Mouse (Mus musculus) kidney, postnatal 0 days (tissue): ENCODE measurements around the gene Tm7sf3. TPM values are rescaled to one million over a fixed set of nuclear protein-coding genes. Genes with fewer than 3 reads are reported as not detected.

Source experiments
- ATAC-seq: fragments of 200-750 bp; cut with Nextera tagmentation; replicated peaks from 2 replicates; pipeline ENCODE4 v1.8.0; 2017; ENCODE audit warnings: low read depth, moderate number of reproducible peaks, moderate TSS enrichment, moderate library complexity; ENCODE audit not compliant: low FRiP score
- DNase-seq: peaks from one replicate; pipeline ENCODE4 v3.0.0-alpha.2; 2016; ENCODE audit warnings: low spot score
- H3K27ac ChIP-seq: fragments of 300-500 bp; sonication (generic); 2 replicates; pipeline ENCODE4 v1.5.1; 2014; ENCODE audit warnings: mild to moderate bottlenecking
- H3K27me3 ChIP-seq: fragments of 300-500 bp; sonication (generic); 2 replicates; pipeline ENCODE4 v1.6.1; 2014; ENCODE audit warnings: low read length, mixed read lengths; ENCODE audit not compliant: insufficient read depth
- H3K36me3 ChIP-seq: fragments of 300-500 bp; sonication (generic); 2 replicates; pipeline ENCODE4 v1.6.1; 2014; ENCODE audit warnings: low read length, mixed read lengths; ENCODE audit not compliant: insufficient read depth
- H3K4me1 ChIP-seq: fragments of 300-500 bp; sonication (generic); replicated peaks from 2 replicates; pipeline ENCODE4 v1.6.1; 2014; ENCODE audit warnings: antibody characterized with exemption, low read length, mixed read lengths; ENCODE audit not compliant: insufficient read depth
- H3K4me2 ChIP-seq: fragments of 300-500 bp; sonication (generic); 2 replicates; pipeline ENCODE4 v1.6.1; 2014; ENCODE audit warnings: mild to moderate bottlenecking, low read length, moderate library complexity, mixed read lengths
- H3K4me3 ChIP-seq: fragments of 300-500 bp; sonication (generic); replicated peaks from 2 replicates; pipeline ENCODE4 v1.5.1; 2014; ENCODE audit warnings: low read depth, low read length
- H3K9ac ChIP-seq: fragments of 300-500 bp; sonication (generic); 2 replicates; pipeline ENCODE4 v1.6.1; 2014; ENCODE audit warnings: low read depth, low read length
- H3K9me3 ChIP-seq: fragments of 300-500 bp; sonication (generic); replicated peaks from 2 replicates; pipeline ENCODE4 v1.6.1; 2016; ENCODE audit warnings: low read length, inconsistent platforms, mixed read lengths
- CTCF ChIP-seq: IDR thresholded peaks from 2 replicates; pipeline ENCODE4 v1.5.1; 2016; ENCODE audit warnings: antibody characterized with exemption, low read depth, mild to moderate bottlenecking, moderate library complexity
- WGBS: fragments of 180-500 bp; shearing (Covaris S2); extraction: QIAGEN DNeasy Blood & Tissue Kit; methylation state at CpG from one replicate; pipeline ENCODE4 v1.1.7; 2014; 5-methylcytosine and 5-hydroxymethylcytosine counted together
- polyA plus RNA-seq: library from polyadenylated mRNA; unstranded; fragments of >200 nt; fragmentation: Nextera tagmentation; extraction: Ambion mirVana; gene quantifications from 2 replicates; pipeline ENCODE4 v1.2.1, GENCODE M21; 2015

Gene Tm7sf3
- 37.8 and 38.3 TPM in 2 replicates for polyA plus RNA-seq

GRCm38 (mm10) chr6:146642276-146643183, at the start of gene Tm7sf3, which contains the start of gene Med21:
TSS of gene Tm7sf3 (minus strand) at chr6:146642824.
TSS of gene Med21 (plus strand) at chr6:146642547.
- 1% methylated on average over 58 of the region's 60 CpGs for WGBS
- peak within 1 kb of the TSS; percentile 96 for H3K27ac ChIP-seq
- peak within 1 kb of the TSS; percentile 94 for H3K9ac ChIP-seq
- H3K9me3 ChIP-seq = no peaks in the 10 kb centered on the region
- H3K4me3 ChIP-seq = peak within 1 kb of the TSS; percentile 86
- no peaks in the 10 kb centered on the region for H3K36me3 ChIP-seq
- TF ChIP-seq CTCF = peak; percentile 35; the same call in 1 of the 2 replicates
- ATAC-seq (peak; percentile 95), DNase-seq (peak; percentile 99)
- H3K27me3 ChIP-seq = no peaks in the 10 kb centered on the region
- H3K4me1 ChIP-seq = peaks cover 3% of the 10 kb centered on the region; the same call in 1 of the 2 replicates
- H3K4me2 ChIP-seq = peak within 1 kb of the TSS; percentile 85

GRCm38 (mm10) chr6:146688861-146689260, 46.2 kb upstream of the Tm7sf3 start:
- H3K4me1 ChIP-seq = no peaks in the 10 kb centered on the region
- no peak overlapping the region for H3K27ac ChIP-seq
- WGBS = 71% methylated on average over 5 of the region's 5 CpGs
- no peaks in the 10 kb centered on the region for H3K27me3 ChIP-seq
- H3K36me3 ChIP-seq = no peaks in the 10 kb centered on the region
- no peaks in the 10 kb centered on the region for H3K9me3 ChIP-seq
- TF ChIP-seq CTCF = no peak
- ATAC-seq (no peak), DNase-seq (no peak)
- H3K4me3 ChIP-seq = no peak overlapping the region
- no peak overlapping the region for H3K9ac ChIP-seq
- H3K4me2 ChIP-seq = no peak overlapping the region

GRCm38 (mm10) chr6:146688010-146688409, 45.4 kb upstream of the Tm7sf3 start:
- 81% methylated on average over 7 of the region's 7 CpGs for WGBS
- no peaks in the 10 kb centered on the region for H3K9me3 ChIP-seq
- no peak overlapping the region for H3K4me2 ChIP-seq
- H3K27ac ChIP-seq = no peak overlapping the region
- DNase-seq (no peak), ATAC-seq (no peak)
- no peaks in the 10 kb centered on the region for H3K4me1 ChIP-seq
- H3K4me3 ChIP-seq = no peak overlapping the region
- no peak overlapping the region for H3K9ac ChIP-seq
- TF ChIP-seq CTCF = no peak
- H3K27me3 ChIP-seq = no peaks in the 10 kb centered on the region
- H3K36me3 ChIP-seq = no peaks in the 10 kb centered on the region

GRCm38 (mm10) chr6:146686463-146687196, 44.0 kb upstream of the Tm7sf3 start:
- H3K9me3 ChIP-seq = no peaks in the 10 kb centered on the region
- H3K4me2 ChIP-seq = no peak overlapping the region
- ATAC-seq (no peak), DNase-seq (no peak)
- H3K4me1 ChIP-seq = no peaks in the 10 kb centered on the region
- no peak overlapping the region for H3K4me3 ChIP-seq
- no peaks in the 10 kb centered on the region for H3K36me3 ChIP-seq
- H3K27ac ChIP-seq = no peak overlapping the region
- no peak overlapping the region for H3K9ac ChIP-seq
- no peaks in the 10 kb centered on the region for H3K27me3 ChIP-seq
- TF ChIP-seq CTCF = no peak
- WGBS = 79% methylated on average over 5 of the region's 5 CpGs

GRCm38 (mm10) chr6:146685781-146686308, 43.2 kb upstream of the Tm7sf3 start:
- no peak; the same call in 1 of the 2 replicates for TF ChIP-seq CTCF
- DNase-seq = no peak
- Histone ChIP-seq H3K4me2 (no peak overlapping the region), H3K27ac (no peak overlapping the region), H3K9me3 (no peaks in the 10 kb centered on the region), H3K4me3 (no peak overlapping the region), H3K4me1 (no peaks in the 10 kb centered on the region), H3K9ac (no peak overlapping the region), H3K36me3 (no peaks in the 10 kb centered on the region), H3K27me3 (no peaks in the 10 kb centered on the region)
- no peak for ATAC-seq
- 79% methylated on average over 17 of the region's 17 CpGs for WGBS

GRCm38 (mm10) chr6:146683881-146684280, 41.3 kb upstream of the Tm7sf3 start:
- no peak for TF ChIP-seq CTCF
- H3K9ac ChIP-seq = no peak overlapping the region
- H3K27me3 ChIP-seq = no peaks in the 10 kb centered on the region
- H3K27ac ChIP-seq = no peak overlapping the region
- no peaks in the 10 kb centered on the region for H3K36me3 ChIP-seq
- DNase-seq (no peak), ATAC-seq (no peak)
- WGBS = 89% methylated on average over 4 of the region's 4 CpGs
- no peaks in the 10 kb centered on the region for H3K4me1 ChIP-seq
- H3K4me2 ChIP-seq = no peak overlapping the region
- no peak overlapping the region for H3K4me3 ChIP-seq
- no peaks in the 10 kb centered on the region for H3K9me3 ChIP-seq
